Mouse (Mus musculus) adrenal gland, postnatal 36 days (tissue): ENCODE measurements around the gene Eipr1. TPM values are rescaled to one million over a fixed set of nuclear protein-coding genes. Genes with fewer than 3 reads are reported as not detected.
A peak's percentile ranks its signal among the peaks of the same experiment; 100 is the strongest.

Source experiments
- DNase-seq, 2 experiments: peaks; one replicate each; pipeline ENCODE4 v3.0.0; 2021; ENCODE audit warnings: mixed read lengths in 1 of 2
- total RNA-seq, 2 experiments: library from RNA; stranded (reverse); gene quantifications; 2 replicates each; pipeline ENCODE4 v1.2.3; 2021

Gene Eipr1
- total RNA-seq, 2 experiments from 2014 or later, result 16.7 to 20.2 TPM

DNA sequence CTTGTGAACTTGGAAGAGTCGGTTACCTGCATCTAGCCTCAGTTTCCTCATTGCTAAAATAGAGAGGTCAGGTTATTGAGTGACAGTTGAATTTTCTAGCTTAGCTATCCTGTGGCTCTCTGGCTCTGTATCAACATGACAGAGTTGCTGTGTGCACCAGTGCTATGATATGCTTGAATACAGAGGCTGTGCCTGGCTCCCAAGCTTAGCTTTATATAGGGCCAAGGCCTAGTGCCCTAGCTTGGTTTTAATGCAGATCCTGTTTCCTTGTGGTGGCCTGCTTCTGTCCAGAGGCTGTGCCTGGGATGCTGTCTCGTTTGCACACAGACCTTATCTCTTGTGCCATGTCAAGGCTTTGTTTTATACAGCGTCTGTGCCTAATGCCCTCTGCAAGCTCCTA, 66.3 kb downstream of the Eipr1 start:
- no peak for DNase-seq

DNA sequence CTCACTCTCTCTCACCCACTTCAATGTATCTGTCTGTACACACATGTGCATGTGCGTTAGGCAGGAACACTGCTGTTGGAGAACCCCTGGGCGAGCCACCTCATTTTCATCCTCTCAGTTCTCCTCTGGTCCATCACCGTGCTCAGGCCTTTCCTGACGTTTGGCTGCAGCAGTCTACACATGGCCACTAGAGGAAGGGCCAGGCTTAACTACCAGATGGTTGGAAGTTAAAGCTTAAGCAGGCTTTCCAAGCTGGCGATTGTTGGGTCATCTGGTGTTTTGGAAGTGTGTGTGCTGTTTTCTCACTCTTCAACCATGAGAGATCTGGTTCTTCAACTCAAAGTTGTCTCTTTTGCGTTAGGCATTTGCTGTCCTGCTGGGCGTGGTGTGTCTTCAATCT, 71.9 kb downstream of the Eipr1 start:
- DNase-seq, result no peak

DNA sequence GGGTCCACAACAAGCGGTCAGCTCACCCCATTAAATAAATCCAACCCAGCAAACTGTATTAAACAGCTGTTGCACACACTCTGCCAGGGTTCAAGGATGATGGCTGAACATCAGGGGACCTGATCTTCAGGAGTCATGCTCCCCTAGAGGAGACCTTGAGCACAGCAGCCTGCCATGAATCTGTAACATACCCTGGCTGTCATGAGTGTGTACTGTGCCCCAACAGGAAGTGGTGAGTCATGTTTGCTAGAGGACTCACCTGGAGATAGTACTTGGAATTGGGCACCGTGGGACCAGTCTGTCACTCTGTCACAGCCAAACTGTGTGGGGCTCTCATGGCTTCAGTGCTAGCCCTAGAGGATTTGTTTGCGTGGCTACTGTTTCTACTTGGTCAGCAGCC, 77.9 kb downstream of the Eipr1 start:
- DNase-seq, result no peak

DNA sequence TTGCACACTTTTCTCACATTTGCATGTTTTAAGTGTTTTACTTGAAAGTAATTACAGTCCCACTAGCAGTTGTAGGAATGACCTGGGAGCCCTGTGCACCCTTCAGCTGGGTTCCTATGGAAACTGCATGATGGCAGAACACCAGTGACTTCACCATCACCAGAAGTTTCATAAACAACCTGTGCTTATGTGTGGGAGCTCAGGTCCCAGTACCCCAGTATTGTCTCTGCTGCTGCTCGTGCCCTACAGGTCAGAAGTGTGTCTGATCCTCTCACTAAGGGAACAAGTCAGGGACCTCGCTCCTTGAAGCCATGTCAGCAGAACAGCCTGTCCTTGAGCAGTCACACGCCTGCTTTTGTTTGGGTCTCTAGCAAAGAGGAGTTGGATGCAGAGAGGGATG, 78.9 kb downstream of the Eipr1 start:
- no peak for DNase-seq

DNA sequence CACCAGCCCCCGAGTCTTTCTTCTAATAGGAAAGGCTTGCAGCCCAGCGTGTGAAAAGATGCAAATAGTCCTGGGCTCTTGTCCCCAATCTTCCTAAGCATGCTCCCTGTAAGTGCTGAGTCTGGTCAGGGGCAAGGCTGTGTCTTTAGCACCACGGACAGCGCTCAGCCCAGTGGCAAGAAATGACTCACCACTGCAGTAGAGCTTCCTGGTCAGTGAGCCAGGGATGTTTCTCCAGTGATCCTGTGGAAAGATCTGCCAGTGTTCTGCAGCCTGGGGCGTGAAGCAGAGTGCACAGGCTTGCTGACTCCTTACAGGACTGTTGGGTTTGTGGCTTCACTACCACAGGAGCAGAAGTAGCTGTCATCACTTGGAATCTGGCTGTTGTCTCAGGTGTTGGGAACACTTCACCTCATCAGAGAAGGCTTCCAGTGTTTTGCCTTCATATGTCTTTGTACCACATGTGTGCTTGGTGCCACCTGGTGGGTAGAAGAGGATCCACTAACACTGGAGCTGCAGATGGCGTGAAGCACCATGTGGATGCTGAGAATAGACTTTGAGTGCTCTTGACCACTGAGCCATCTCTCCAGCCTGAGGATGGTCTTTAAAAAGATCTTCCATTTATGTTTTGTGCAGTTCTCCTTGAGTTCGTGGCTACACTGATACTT, 79.6 kb downstream of the Eipr1 start:
- DNase-seq, result peak; percentile 82 to 85

DNA sequence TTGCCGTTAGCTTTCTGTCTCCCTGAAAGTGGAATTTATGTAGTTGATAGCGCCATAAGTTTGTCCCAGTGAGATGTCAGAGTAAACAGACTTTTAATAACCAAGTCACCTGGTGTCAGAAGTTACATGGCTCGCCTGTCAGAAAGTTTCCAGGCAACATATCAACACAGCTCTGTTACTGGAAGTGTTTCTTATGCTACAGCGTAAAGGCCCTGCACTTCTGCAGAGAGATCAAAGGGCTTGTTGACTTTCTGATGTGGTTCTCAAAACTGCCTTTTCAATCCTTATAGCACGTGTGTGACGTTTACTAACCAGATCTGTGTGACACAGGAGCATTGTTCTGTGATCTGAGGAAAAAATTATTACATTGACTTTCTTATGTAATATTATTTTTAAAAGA, 82.7 kb downstream of the Eipr1 start:
- DNase-seq, result no peak

DNA sequence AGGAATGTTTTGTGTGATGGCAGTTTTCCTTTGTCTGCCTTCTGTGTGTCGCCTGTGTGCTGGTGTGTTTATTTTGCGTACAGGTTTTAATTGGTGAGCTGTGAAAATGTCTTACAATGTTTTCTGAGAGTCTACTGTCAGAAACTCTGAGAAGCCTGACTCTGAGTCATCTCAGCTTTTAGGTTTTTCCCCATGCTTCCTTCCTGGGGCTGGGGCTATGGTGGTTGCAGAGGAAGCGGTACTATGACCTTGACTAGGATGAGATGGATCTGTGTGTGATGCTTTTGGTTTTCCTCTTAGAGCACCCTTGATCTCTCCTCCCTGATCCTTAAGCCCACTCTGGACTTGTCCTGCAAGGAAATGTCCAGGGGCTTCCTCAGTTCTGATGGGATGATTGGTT, 84.1 kb downstream of the Eipr1 start:
- DNase-seq, result no peak

DNA sequence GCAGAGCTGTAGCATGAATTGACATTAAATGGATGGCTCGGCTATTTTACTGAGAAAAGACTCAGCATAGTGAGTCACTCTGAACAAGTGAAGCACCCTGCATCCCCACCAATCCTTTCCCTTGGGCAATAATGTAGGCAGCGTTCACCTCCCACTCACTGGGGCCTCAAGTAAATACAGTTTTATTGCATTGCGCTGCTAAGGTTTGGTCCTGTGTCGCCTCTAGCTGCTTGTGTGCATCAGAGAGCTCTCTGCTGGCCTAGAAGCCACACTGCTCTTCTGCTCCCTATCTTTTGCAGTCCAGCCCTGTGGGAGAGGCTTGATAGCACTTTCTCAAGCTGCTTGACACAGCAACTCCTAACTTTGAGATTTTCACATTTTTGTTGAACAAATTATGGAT, 86.7 kb downstream of the Eipr1 start:
- no peak for DNase-seq

DNA sequence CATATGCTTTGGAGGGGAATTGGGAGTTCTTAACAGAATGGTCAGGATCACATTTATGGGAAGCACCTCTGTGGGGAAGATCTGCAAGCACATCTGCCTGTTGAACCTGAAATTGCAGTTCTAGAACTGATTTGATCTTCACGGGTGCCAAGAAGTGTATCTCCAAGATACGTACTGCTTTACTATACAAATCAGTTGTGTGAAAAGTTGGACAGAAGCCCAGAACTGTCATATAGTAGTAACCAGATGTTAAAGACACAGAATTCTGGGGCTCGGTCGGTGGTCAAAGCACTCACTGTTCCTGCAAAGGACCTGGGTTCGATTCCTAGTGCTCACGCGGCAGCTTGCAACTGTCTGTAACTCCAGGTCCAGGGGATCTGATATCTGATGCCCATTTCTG, 87.4 kb downstream of the Eipr1 start:
- no peak for DNase-seq

DNA sequence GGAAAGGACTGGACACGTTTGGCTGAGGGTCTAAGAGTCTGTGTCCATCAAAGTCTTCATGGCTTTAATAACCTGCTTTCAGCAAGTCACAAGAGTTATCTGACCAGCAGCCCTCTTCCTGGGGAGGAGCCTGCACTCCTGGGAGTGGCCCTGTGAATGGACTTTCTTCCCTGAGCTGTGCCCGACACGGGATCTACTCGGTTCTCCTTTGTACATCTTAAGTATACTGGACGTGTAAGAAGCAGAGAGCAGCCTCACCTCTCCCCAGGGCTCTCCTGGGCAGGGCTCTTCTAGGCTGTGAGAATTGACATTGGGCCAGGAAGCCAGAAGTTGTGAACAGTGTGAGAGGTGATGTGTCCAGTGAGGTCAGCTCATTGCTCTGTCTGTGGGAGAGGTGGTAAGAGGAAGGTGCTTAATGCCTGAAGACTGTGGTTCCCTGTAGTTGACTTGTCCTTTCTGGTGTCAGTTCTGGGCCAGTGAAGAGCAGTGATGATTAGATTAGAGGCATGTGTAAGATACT, 89.6 kb downstream of the Eipr1 start:
- DNase-seq, result no peak

DNA sequence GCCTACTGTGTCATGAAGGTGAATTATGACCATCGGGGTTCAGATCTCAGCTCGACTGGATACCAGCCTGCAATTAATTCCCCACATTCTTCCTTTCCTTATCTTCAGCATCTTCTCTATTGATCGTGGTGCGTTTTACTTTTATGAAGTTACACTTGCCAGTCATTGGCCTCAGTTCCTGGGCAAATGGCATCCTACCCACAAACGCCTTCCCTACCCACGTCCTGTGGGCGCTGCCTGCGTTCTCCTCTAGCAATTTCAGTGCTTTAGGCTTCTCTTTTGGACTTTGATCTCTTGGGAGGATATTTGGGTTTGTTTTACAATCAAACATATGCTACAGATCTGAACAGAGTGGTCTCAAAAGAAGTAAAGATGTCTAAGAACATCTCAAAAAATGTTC, 94.2 kb downstream of the Eipr1 start:
- DNase-seq, result no peak

DNA sequence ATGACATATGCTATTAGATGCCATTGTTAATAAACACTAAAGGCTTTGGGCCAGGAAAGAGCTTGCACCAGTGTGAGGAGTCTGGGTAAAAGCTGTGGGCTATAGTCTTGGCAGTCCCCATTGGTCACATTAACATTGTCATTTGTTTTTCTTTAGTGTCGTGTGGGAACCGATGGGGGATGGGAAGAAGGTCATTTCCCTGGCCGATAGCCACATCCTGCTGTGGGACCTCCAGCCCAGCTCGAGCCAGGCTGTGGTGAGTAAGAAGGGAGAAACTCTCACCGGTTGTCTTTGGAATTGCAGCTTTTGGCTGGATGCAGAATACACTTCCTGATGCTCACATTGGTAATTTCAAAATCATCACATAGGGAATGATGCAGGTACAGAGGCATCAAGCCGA, 95.8 kb downstream of the Eipr1 start:
- DNase-seq, result peak; percentile 43 to 53

DNA sequence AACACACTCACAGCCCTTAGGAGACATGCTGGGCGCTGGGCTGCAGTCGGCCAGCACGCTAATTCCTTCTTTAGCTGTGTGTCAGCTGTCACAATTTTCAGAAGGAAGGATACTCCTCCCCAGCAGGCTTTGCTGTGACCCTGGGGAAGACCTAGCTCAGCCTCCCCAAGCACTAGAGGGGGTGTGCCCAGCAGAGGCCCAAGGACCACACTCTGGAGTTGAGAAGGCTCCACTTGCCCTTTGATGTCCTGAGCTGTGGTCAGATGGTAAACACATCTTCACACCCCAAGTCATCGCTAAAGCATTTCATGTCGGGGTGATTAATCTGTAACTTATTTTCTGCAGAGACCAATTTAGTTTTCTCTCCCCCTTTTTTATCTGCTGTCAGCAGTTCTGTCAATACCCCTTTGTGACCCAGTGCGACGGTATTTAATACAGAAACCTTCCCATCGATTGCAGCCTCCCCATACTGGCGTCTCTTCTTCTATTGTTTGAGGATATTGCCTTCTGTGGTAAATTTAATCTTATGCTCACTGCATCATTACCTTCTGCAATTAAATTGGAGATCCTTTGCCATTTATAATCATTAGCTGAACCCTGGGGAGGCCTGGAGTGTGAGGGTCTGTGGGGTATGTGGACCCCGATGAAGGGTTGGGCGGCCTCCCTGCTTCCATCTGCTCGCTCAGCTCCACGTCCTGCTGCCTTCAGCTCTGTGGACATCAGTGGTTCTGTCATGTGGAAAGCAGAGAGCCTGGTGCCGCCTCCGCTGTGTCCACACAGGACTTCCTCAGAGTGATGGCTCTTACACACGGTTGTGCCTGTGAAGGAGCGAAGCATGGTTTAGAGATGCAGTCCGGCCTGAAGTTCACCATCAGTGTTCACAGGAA, 97.4 kb downstream of the Eipr1 start:
- no peak for DNase-seq

DNA sequence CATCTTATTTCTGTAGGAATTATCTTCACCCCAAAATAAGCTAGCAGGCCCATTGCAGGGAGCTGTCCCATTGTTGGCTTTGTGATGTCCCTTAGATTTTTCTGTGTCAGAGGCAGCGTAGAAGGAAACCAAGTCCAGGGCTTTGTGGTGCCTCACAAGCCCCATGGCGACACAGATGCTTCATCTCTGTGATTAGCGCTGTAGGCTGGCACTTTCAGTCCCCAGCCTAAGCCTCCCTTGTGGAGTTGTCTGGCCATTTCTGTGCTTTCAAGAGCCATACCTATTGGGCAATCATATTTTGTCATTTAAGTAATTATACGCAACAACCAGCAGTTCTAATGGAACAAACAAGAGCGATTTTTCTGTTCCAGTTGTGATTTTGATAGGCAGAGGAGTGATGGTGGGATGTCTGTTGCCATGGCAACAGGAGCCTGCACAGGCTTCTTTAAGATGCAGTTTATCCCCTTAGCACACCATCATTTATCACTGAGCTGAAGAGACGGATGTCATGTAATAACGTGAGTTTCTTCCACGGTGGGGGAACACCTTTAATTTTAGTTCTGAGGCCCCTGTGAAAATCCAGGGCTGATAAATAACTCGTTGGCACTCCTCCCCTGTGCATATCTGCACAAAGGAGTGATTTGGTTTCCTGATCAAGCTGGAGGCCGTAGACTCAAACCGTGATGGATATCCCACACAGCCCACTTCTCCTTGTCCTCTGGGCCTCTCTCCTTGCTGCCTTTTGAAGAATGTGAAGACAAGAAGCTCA, 108.1 kb downstream of the Eipr1 start:
- DNase-seq, result no peak

DNA sequence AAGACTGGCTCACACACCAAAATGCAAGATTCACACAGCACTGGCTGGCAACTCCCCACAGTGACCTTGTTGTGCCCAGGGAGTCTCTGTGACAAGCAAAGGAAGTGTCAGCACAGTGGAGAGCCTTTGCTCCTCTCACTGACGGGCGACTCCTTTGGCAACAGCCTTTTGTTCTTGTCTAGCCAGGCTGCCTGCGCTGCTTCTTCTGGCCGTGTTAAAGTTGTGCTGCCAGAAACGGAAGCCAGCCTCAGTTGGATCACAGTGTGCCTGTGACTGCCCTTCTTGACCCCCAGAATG, 108.6 kb downstream of the Eipr1 start:
- DNase-seq, result peak in 1 of 2 experiments; percentile 9

DNA sequence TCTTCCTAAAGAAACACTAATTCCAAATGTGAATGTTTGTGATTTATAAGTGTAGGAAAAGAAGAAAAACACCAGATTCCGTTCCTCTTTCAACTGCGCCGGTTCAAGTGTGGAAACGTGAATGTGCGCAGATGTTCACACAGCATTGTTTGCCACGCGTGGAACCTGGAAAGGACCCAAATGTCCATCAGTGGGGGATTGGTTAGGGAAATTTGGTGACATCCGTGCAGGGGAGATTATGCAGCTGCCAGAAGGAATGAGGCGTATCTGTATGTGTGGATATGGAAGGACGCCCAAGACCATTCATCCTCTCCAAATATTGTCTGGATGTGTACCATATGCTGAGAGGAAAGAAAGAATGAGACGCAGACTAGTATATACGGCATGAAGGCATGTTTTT, 111.7 kb downstream of the Eipr1 start:
- no peak for DNase-seq

DNA sequence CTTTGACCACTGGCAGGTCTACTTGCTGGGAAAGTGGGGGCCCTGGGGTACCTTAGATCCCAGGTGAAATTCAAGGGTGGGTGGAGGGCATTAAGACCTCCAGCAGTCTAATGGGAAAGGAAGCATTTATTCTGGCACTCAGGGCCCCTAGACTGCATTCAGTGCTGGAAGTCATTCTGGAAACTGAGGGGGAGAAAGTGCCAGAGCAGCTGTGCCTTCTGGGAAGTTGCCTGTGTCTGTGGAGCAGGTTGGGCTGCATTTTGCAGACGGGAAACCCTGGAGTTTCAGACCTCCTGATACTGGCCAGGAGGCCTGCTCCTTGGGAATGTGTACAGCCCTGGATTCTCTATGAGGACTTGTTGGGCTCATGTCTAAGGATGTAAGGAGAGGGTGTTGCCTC, 114.5 kb downstream of the Eipr1 start:
- DNase-seq, result no peak

DNA sequence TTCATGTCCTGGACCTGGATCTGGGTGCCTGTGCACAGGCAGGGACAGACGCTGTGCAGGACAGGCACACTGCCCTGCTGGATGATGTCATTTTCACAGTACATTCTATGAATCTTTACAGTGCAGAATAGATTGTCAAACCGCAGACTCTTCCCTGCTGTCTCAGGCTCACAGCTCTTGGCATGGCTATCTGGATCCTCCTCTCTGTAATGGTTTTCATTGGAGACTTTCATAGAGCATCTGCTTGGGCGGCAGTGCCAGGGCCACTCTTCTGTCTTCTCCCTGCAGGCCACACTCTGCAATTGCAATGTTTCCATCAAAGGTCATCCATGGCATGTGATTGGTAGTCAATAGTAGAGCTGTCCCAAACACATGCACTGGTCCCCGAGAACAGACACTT, 117.2 kb downstream of the Eipr1 start:
- DNase-seq, result no peak

DNA sequence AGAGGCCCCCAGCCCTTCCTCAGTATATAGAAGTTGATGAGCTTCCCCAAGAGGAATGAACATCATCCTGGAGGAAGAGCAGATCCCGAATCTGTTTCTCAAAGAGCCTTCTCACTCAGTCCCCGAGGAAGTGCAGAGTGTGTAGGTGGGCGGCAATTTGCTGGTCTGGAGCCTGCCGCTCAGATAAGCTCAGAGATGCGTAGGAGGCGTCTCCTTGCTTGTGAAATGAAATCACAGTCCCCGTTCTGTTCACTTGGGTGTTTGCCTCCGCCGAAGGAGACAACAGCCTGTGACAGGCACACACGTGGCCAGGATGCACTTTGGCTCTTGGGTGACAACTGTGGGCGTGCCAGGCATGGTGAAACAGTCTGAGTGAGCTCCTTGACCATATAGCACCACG, 120.7 kb downstream of the Eipr1 start:
- no peak for DNase-seq

DNA sequence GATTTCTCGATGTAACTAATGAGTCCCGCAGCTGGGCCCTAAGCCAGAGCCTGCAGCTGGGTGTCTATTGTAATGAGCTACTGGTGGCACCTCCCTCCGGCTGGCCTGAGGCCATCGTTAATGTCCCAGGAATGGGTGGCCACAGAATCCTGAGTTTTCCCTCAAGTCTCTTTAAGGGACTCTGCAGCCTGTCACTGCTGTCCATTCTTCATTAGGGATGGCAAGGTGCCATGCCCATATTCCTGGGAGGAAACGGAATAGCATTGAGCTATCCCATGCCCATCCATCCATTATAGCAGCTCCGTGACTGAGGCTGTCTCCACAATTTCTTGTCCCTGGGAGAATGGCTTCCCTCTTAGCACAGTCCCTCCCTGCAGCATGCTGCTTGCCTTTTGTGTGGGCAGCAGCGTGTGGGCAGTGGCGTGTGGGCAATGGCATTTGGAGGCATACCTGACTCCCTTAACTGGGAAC, 123.2 kb downstream of the Eipr1 start:
- DNase-seq, result no peak

DNA sequence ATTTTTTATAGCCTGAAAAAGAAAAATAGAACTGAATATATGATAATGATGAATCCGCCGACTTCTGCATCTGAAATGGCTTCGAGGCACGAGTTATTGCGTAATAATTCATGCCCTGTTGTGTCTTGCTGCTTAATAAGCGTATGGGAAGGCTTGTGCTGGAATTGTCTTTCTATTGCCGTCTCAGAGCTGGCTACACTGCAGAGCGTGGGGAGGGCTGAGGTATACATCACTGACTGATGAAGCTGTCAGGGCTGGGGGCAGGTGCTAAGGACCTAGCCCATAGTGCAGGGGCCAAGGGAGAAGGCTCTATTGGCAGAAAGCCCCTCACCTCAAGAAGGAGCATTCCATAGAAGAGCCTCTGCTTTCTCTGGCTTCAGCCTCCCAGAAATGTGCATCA, 123.9 kb downstream of the Eipr1 start:
- DNase-seq, result no peak

DNA sequence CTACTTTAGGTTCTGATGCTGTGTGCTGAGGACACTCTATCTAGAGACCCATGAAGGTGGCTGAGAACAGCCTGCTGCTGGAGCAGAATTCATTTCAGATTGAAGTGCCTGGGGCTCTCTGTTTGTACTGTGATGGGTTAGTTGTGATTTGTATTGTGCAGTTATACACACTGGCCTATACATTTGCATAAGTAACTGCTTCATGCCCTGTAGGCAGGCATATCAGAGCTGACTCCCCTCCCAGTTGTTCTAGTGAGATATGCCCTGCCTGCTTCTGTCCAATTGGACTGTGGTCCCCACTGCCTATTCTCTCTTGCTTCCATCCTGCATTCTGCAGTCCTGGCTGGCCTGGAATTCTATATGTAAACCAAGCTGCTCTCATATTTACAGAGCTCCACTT, 128.9 kb downstream of the Eipr1 start:
- no peak for DNase-seq

DNA sequence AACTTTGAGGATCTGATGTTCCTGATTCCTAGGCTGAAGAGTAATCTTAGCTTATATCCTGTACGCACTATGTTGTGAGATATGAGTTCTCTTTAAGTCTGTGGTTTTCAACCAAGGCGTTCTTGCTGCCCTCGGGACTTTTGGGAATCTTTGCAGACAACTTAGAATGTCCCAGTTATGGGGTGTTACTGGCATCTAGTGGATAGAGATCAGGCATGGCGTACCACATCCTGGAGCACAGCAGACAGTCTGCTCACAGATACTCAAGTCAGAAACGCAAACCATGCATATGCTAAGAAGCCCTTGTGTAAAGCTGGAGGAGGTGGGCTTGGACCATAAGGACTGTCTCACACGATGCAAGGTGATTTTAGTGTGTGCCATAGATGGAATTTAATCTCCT, 136.1 kb downstream of the Eipr1 start:
- DNase-seq, result no peak
